Mouse (Mus musculus) olfactory bulb, adult 2 months (tissue): ENCODE data around the gene Frmd4a.

Experiments used
- CTCF ChIP-seq: fragments of 200-500 bp; IDR thresholded peaks from 2 replicates; pipeline ENCODE4 v1.5.1; 2012; ENCODE audit warnings: low read depth, mild to moderate bottlenecking, low read length, moderate library complexity; ENCODE audit not compliant: insufficient read depth
- POLR2A ChIP-seq: fragments of 200-500 bp; IDR thresholded peaks from 2 replicates; pipeline ENCODE4 v1.6.1; 2012; ENCODE audit warnings: mild to moderate bottlenecking, low read depth, low read length, moderate library complexity; ENCODE audit not compliant: insufficient read depth

DNA sequence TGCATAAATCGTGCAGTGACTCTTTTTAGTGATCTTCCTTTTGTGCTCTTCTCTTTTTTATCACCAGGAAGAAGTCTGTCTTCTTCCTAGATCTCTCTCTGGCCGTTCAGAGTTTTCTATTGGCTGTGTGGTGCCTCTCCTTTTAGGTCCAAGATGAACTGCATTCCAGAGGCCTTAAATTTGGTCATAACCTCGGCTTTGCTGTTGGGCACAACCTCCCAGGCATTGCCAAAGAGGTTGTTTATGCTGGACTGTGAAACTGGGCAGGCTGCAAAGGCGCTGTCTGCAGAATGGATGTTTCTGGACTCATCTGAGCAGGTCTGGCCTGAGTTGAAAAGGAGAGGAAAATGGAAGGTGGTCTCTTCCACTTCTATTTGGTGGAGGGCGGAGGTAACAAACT, 560.8 kb downstream of the Frmd4a start:
- TF ChIP-seq CTCF (no peak), POLR2A (no peak)
